In genomic region chrX:9254901-9255300, GRCm38 (mm10) we compare ENCODE assay signal across 24 mouse cellular contexts. TPM values are rescaled to one million over a fixed set of nuclear protein-coding genes. Genes with fewer than 3 reads are reported as not detected.
DNase-seq lines count a peak whose midpoint lies in the region; ATAC-seq lines count a peak whose summit lies in the region.
"Had no signal": no experiment of that assay in that cellular context is flagged by ENCODE, and none has a peak within 500 bp of the region (broad histone marks: within the 10 kb centered on the region; RNA-seq: fewer than 3 reads in every experiment).

No protein-coding gene starts in this region.

- H3K36me3 ChIP-seq in heart, embryonic 13.5 days = no peaks in the 10 kb centered on the region
- no peaks in the 10 kb centered on the region for H3K36me3 ChIP-seq in heart, embryonic 12.5 days
- H3K36me3 ChIP-seq in liver, embryonic 13.5 days = no peaks in the 10 kb centered on the region
- H3K36me3 ChIP-seq in liver, embryonic 16.5 days (ENCODE audit: control insufficient read depth, insufficient read depth) = no peaks in the 10 kb centered on the region
- H3K36me3 ChIP-seq: embryonic facial prominence, embryonic 12.5 days had no signal

- no peak overlapping the region for H3K27ac ChIP-seq in heart, embryonic 13.5 days (replicated peaks)
- H3K27ac ChIP-seq in heart, embryonic 12.5 days (ENCODE audit: poor library complexity, severe bottlenecking) = no peak overlapping the region
- H3K27ac ChIP-seq in liver, embryonic 13.5 days = peak overlapping the region; percentile 88
- peak overlapping the region; percentile 78 for H3K27ac ChIP-seq in liver, embryonic 16.5 days (ENCODE audit: low read length)
- H3K27ac ChIP-seq: embryonic facial prominence, embryonic 12.5 days; forebrain, embryonic 13.5 days; heart, adult 2 months had no signal

- H3K4me2 ChIP-seq in heart, embryonic 13.5 days = peak overlapping the region; percentile 27; the same call in 1 of the 2 replicates
- no peak overlapping the region for H3K4me2 ChIP-seq in heart, embryonic 12.5 days
- H3K4me2 ChIP-seq in liver, embryonic 13.5 days = peak overlapping the region; percentile 55
- peak overlapping the region; percentile 49 for H3K4me2 ChIP-seq in liver, embryonic 16.5 days (ENCODE audit: low read depth, low read length)
- H3K4me2 ChIP-seq: embryonic facial prominence, embryonic 12.5 days; forebrain, embryonic 13.5 days had no signal

- no peaks in the 10 kb centered on the region for H3K4me1 ChIP-seq in heart, embryonic 13.5 days
- H3K4me1 ChIP-seq in heart, embryonic 12.5 days (replicated peaks) = no peaks in the 10 kb centered on the region
- peaks cover 14% of the 10 kb centered on the region for H3K4me1 ChIP-seq in liver, embryonic 13.5 days (replicated peaks)
- H3K4me1 ChIP-seq in liver, embryonic 16.5 days (ENCODE audit: control insufficient read depth, low read depth, low read length) = peaks cover 4% of the 10 kb centered on the region; the same call in 1 of the 2 replicates
- H3K4me1 ChIP-seq: embryonic facial prominence, embryonic 12.5 days; forebrain, embryonic 13.5 days had no signal

- H3K27me3 ChIP-seq in heart, embryonic 13.5 days (replicated peaks) = no peaks in the 10 kb centered on the region
- H3K27me3 ChIP-seq in heart, embryonic 12.5 days (replicated peaks) = no peaks in the 10 kb centered on the region
- H3K27me3 ChIP-seq in liver, embryonic 13.5 days = no peaks in the 10 kb centered on the region
- no peaks in the 10 kb centered on the region for H3K27me3 ChIP-seq in liver, embryonic 16.5 days (ENCODE audit: control insufficient read depth, insufficient read depth, low read depth, low read length)
- H3K27me3 ChIP-seq: embryonic facial prominence, embryonic 12.5 days; forebrain, embryonic 13.5 days had no signal

- DNase-seq in liver, embryonic 13.5 days = no peak
- DNase-seq in cerebellum, postnatal 36 days = no peak
- DNase-seq: adrenal gland, adult 2 months; adrenal gland, postnatal 25 days; cerebellum, adult 2 months; cerebellum, postnatal 14 days; gastrocnemius, postnatal 14 days; heart, adult 2 months; heart, postnatal 36 days had no signal

- ATAC-seq in heart, embryonic 13.5 days (ENCODE audit: extremely low read depth, insufficient number of reproducible peaks, low FRiP score, low TSS enrichment) = no peak
- no peak for ATAC-seq in heart, embryonic 12.5 days (ENCODE audit: insufficient number of reproducible peaks, low FRiP score)
- ATAC-seq in liver, embryonic 13.5 days (ENCODE audit: low read depth) = no peak
- ATAC-seq in liver, embryonic 16.5 days (ENCODE audit: low read depth) = 0 out of 2 replicates have a peak, but pooled peaks have one; percentile 8
- no peak for ATAC-seq in megakaryocyte progenitor cell, adult 5-6 weeks (replicated peaks; ENCODE audit: poor library complexity)
- ATAC-seq: forebrain, embryonic 13.5 days; hindbrain, embryonic 16.5 days; inflammation-experienced regulatory T-cells, adult 6 months had no signal

- 73% methylated on average over 3 of the region's 3 CpGs for WGBS in heart, embryonic 13.5 days
- WGBS in heart, embryonic 12.5 days = 80% methylated on average over 3 of the region's 3 CpGs
- 66% methylated on average over 3 of the region's 3 CpGs for WGBS in liver, embryonic 13.5 days (ENCODE audit: insufficient replicate concordance)
- 74% methylated on average over 3 of the region's 3 CpGs for WGBS in liver, embryonic 16.5 days (ENCODE audit: insufficient replicate concordance)

- no peaks in the 10 kb centered on the region for H3K9me3 ChIP-seq in heart, embryonic 13.5 days
- no peaks in the 10 kb centered on the region for H3K9me3 ChIP-seq in heart, embryonic 12.5 days (replicated peaks)
- no peaks in the 10 kb centered on the region for H3K9me3 ChIP-seq in liver, embryonic 13.5 days (replicated peaks)
- H3K9me3 ChIP-seq in liver, embryonic 16.5 days (replicated peaks; ENCODE audit: control insufficient read depth, low read length) = no peaks in the 10 kb centered on the region
- H3K9me3 ChIP-seq: embryonic facial prominence, embryonic 12.5 days; forebrain, embryonic 13.5 days had no signal

- no peak overlapping the region for H3K4me3 ChIP-seq in heart, embryonic 13.5 days
- H3K4me3 ChIP-seq in heart, embryonic 12.5 days = no peak overlapping the region
- peak overlapping the region; percentile 57 for H3K4me3 ChIP-seq in liver, embryonic 13.5 days (replicated peaks)
- peak overlapping the region; percentile 51 for H3K4me3 ChIP-seq in liver, embryonic 16.5 days (ENCODE audit: low read depth, low read length)
- H3K4me3 ChIP-seq: embryonic facial prominence, embryonic 12.5 days; forebrain, embryonic 13.5 days; heart, adult 2 months had no signal

- H3K9ac ChIP-seq in heart, embryonic 13.5 days = no peak overlapping the region
- no peak overlapping the region for H3K9ac ChIP-seq in heart, embryonic 12.5 days
- H3K9ac ChIP-seq in liver, embryonic 13.5 days = peak overlapping the region; percentile 70
- peak overlapping the region; percentile 50 for H3K9ac ChIP-seq in liver, embryonic 16.5 days (ENCODE audit: low read depth, low read length)
- H3K9ac ChIP-seq: embryonic facial prominence, embryonic 12.5 days; forebrain, embryonic 13.5 days had no signal

RNA-seq across cellular contexts. Expression of gene Gm14862, which starts 1.8 kb away (rescaled TPM):
- 0.47 TPM in 1 of 2 replicates, not detected in the other for polyA plus RNA-seq in heart, embryonic 13.5 days (2015; fragmentation: Nextera tagmentation; extraction: Ambion mirVana)
- polyA plus RNA-seq in heart, embryonic 12.5 days (2016; fragmentation: Nextera tagmentation; extraction: Ambion mirVana) = 0.49 and 0.89 TPM in 2 replicates
- 3.6 and 3.7 TPM in 2 replicates for polyA plus RNA-seq in liver, embryonic 13.5 days (2015; fragmentation: Nextera tagmentation; extraction: Ambion mirVana)
- polyA plus RNA-seq in liver, embryonic 16.5 days (2015; fragmentation: Nextera tagmentation; extraction: Ambion mirVana) = 3.4 and 3.8 TPM in 2 replicates
- not detected in 2 replicates for total RNA-seq in megakaryocyte progenitor cell, adult 5-6 weeks (2015)
- total RNA-seq in megakaryocyte progenitor cell, adult 5-6 weeks (2017) = not detected in 2 replicates
- total RNA-seq: adrenal gland, adult 2 months; adrenal gland, postnatal 25 days; ES-E14; gastrocnemius, adult 18-20 months; gastrocnemius, postnatal 14 days; heart, adult 2 months; heart, postnatal 36 days had no signal
- polyA plus RNA-seq: adrenal gland, adult 2 months; cerebellum, adult 2 months; cortical plate, adult 2 months; forebrain, embryonic 13.5 days; frontal cortex, adult 2 months; gonadal fat pad, adult 2 months; heart, adult 2 months; heart, postnatal 0 days; hindbrain, embryonic 11.5 days; hindbrain, embryonic 16.5 days had no signal

RNA-seq across cellular contexts. Expression of gene Xk, which starts 17.7 kb away (rescaled TPM):
- 3.4 and 3.7 TPM in 2 replicates for polyA plus RNA-seq in heart, embryonic 13.5 days (2015; fragmentation: Nextera tagmentation; extraction: Ambion mirVana)
- polyA plus RNA-seq in heart, embryonic 12.5 days (2016; fragmentation: Nextera tagmentation; extraction: Ambion mirVana) = 9.5 and 10.6 TPM in 2 replicates
- polyA plus RNA-seq in liver, embryonic 13.5 days (2015; fragmentation: Nextera tagmentation; extraction: Ambion mirVana) = 18.2 and 26.5 TPM in 2 replicates
- polyA plus RNA-seq in liver, embryonic 16.5 days (2015; fragmentation: Nextera tagmentation; extraction: Ambion mirVana) = 25.2 and 26.2 TPM in 2 replicates
- total RNA-seq in megakaryocyte progenitor cell, adult 5-6 weeks (2015) = 27.6 and 33.8 TPM in 2 replicates
- 8.8 and 10.5 TPM in 2 replicates for total RNA-seq in megakaryocyte progenitor cell, adult 5-6 weeks (2017)

RNA-seq across cellular contexts. Expression of gene H2al1m, which starts 28.7 kb away (rescaled TPM):
- 0.31 and 0.91 TPM in 2 replicates for polyA plus RNA-seq in heart, embryonic 13.5 days (2015; fragmentation: Nextera tagmentation; extraction: Ambion mirVana)
- 0.83 and 1.3 TPM in 2 replicates for polyA plus RNA-seq in heart, embryonic 12.5 days (2016; fragmentation: Nextera tagmentation; extraction: Ambion mirVana)
- polyA plus RNA-seq in liver, embryonic 13.5 days (2015; fragmentation: Nextera tagmentation; extraction: Ambion mirVana) = 1.5 and 1.8 TPM in 2 replicates
- 2.2 and 2.3 TPM in 2 replicates for polyA plus RNA-seq in liver, embryonic 16.5 days (2015; fragmentation: Nextera tagmentation; extraction: Ambion mirVana)
- total RNA-seq in megakaryocyte progenitor cell, adult 5-6 weeks (2015) = 2.3 TPM in 2 replicates
- total RNA-seq in megakaryocyte progenitor cell, adult 5-6 weeks (2017) = not detected in 2 replicates
- total RNA-seq: adrenal gland, adult 2 months; adrenal gland, postnatal 25 days; ES-E14 had no signal
- polyA plus RNA-seq: embryonic facial prominence, embryonic 12.5 days; forebrain, embryonic 13.5 days; heart, postnatal 0 days; hindbrain, embryonic 11.5 days; inflammation-experienced regulatory T-cells, adult 6 months had no signal

RNA-seq across cellular contexts. Expression of gene Lancl3, which starts 55.2 kb away (rescaled TPM):
- 0.95 and 1.2 TPM in 2 replicates for polyA plus RNA-seq in heart, embryonic 13.5 days (2015; fragmentation: Nextera tagmentation; extraction: Ambion mirVana)
- 0.88 and 1.1 TPM in 2 replicates for polyA plus RNA-seq in heart, embryonic 12.5 days (2016; fragmentation: Nextera tagmentation; extraction: Ambion mirVana)
- polyA plus RNA-seq in liver, embryonic 13.5 days (2015; fragmentation: Nextera tagmentation; extraction: Ambion mirVana) = 0.27 and 0.31 TPM in 2 replicates
- 0.19 and 0.33 TPM in 2 replicates for polyA plus RNA-seq in liver, embryonic 16.5 days (2015; fragmentation: Nextera tagmentation; extraction: Ambion mirVana)
- total RNA-seq in megakaryocyte progenitor cell, adult 5-6 weeks (2015) = not detected in 2 replicates
- 0.04 and 0.10 TPM in 2 replicates for total RNA-seq in megakaryocyte progenitor cell, adult 5-6 weeks (2017)

Comparison
In these comparisons a context has a peak if more than half of its experiments do, and no peak if none do; other contexts are left out.
1. H3K27ac ChIP-seq: peak in liver, embryonic 13.5 days (single experiment) and liver, embryonic 16.5 days (single experiment); none in heart, embryonic 13.5 days (single experiment) and heart, embryonic 12.5 days (single experiment).
2. H3K4me3 ChIP-seq: peak in liver, embryonic 13.5 days (single experiment) and liver, embryonic 16.5 days (single experiment); none in heart, embryonic 13.5 days (single experiment) and heart, embryonic 12.5 days (single experiment).
3. H3K9ac ChIP-seq: peak in liver, embryonic 13.5 days (single experiment) and liver, embryonic 16.5 days (single experiment); none in heart, embryonic 13.5 days (single experiment) and heart, embryonic 12.5 days (single experiment).